Mouse (Mus musculus): ENCODE measurements around the gene Olfr459. TPM values are rescaled to one million over a fixed set of nuclear protein-coding genes. Genes with fewer than 3 reads are reported as not detected.
A peak's percentile ranks its signal among the peaks of the same experiment; 100 is the strongest.

The Olfr459 gene
- not detected for total RNA-seq (2021)

DNA sequence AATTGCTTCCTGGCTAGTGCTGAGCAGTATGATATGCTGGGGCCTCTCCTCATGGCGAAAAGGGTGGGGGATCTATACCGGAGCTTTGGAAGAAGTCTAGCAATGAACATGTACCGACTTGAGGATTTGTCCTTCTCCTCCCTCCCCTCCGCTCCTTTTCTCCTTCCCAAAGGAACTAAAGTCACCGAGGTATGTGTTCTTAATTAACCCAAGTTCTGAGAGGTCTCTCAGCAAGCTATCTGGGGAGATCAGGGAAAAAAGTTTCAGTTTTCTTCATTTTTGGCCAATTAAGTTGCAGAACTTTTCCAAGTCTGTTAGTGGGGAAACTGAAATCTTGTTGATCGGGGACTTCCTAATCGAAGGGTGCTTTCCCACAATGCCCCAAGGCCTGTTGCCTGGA, at the start of gene Olfr459:
TSS of gene Olfr459 (minus strand) at position 101 of the 400 bp plus-strand sequence.
- no peak for DNase-seq (ENCODE audit: low spot score in 2 of 2)
- intact Hi-C loops (cut with DNase I), result no loop called here

DNA sequence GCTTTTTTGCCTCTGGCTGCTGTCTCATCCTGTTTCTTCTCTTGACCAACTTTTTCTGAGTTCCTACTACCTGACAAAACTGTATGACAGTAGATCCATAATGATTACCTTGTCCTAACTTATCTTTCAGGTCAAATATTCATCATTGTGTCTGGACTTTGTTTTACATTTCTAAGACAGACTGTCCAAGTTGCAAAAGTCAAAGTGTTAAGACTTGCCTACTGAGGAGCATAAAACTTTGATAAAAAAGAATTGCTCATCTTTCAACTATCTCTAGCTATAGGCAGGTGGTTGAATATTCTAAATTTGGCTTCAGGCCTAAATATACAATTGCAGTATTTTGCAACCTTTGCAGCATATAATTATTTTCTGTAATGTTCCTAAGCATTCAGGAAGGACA, 49.1 kb upstream of the Olfr459 start:
- DNase-seq (ENCODE audit: low spot score in 2 of 2), result no peak
- intact Hi-C loops (cut with DNase I), result no loop called here

DNA sequence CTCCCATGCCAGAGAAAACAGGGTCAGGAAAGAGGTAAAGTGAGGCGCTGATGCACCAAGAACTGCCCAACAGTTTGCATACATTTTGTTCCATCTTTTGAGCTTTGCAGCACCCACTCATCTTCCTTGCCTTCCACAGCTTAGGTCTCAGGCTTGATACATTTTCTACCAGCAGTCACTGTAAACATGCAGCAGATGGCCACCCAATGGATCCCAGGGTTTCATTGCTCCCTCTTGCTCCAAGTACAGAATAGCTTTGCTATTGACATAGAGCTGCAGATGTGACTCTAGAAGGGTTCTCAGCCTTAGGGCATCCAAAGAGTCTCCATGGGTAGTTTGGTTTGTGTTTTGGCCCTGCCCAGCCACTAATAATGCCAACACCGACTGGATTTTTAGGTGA, 11.7 kb upstream of the Olfr459 start:
- intact Hi-C loops (cut with DNase I), result no loop called here
- DNase-seq (ENCODE audit: low spot score in 2 of 2), result no peak

DNA sequence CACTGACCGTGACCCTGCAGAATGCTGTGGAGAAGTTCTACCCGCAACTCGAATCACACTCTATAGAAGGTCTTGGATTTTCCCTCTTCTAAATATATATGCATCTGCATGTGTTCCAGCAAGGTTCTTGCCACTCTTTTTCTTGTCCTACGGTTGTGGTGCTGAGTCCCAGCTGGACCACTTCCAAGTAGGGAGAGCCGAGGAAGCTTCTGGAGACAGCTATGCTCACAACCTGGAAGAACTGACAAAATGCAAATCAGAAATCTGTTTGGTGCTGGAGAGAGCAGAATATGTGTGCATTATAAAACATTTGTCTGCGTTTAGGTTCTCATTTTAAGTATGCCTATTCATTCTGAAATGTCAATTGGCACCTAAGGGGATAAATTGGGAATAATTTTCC, 744 bp upstream of the Olfr459 start:
- peak; percentile 68 to 80 for DNase-seq (ENCODE audit: low spot score in 2 of 2)
- intact Hi-C loops (cut with DNase I), result no loop called here

DNA sequence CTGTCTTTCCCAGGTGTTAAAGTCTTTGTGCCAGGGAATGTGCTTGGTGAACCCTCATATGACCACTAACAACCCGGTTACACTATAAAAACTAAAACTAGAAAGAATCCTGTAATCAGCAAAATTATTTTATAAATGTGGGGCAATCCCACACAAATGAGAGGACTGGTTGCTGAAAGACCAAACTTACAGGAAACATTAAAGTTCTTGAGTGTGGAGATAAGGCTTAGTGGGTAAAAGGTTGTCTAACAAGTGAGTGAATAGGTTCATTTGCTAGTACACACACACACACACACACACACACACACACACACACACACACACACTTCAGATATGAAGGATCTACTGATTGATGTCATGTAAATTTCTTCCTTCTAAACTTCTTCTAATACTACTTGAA, 5.1 kb downstream of the Olfr459 start:
- no peak for DNase-seq (ENCODE audit: low spot score in 2 of 2)
- intact Hi-C loops (cut with DNase I), result no loop called here

DNA sequence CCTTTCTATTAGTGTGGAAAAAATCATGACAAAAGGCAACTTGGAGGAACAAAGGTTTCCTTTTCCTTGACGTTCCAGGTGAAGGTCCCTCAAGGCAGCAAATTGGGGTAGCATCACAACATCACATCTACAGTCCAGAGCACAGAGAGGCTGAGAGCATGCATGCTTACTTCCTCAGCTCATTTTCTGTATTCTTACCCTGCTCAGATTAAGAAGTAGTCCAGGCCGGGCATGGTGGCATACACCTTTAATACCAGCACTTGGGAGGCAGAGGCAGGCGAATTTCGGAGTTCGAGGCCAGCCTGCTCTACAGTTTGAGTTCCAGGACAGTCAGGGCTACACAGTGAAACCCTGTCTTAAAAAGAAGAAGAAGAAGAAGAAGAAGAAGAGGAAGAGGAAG, 10.7 kb downstream of the Olfr459 start:
- no peak for DNase-seq (ENCODE audit: low spot score in 2 of 2)
- intact Hi-C loops (cut with DNase I), result loop anchor here (5.0 kb wide), 3 partner anchors 433 to 818 kb away; partner anchors contain the start of genes Casp2 and Tmem139

DNA sequence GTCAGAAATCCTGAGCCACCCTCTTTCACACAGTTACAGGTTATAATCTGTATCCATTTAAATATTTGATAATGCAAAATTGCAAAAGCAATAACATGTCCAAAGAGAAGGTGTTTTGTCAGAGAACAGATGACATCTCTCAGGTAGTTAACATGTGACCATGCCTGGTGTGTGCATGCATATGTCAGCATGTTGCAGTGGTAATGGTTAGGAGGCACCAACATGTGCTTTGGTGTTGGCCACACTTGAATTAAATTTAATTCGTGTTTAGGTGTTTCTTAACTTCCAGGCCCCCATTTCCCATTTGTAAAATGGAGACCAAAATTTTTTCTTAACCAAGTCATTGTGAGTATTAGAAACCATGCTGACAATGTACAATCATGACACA, 12.6 kb downstream of the Olfr459 start:
- DNase-seq (ENCODE audit: low spot score in 2 of 2), result no peak

DNA sequence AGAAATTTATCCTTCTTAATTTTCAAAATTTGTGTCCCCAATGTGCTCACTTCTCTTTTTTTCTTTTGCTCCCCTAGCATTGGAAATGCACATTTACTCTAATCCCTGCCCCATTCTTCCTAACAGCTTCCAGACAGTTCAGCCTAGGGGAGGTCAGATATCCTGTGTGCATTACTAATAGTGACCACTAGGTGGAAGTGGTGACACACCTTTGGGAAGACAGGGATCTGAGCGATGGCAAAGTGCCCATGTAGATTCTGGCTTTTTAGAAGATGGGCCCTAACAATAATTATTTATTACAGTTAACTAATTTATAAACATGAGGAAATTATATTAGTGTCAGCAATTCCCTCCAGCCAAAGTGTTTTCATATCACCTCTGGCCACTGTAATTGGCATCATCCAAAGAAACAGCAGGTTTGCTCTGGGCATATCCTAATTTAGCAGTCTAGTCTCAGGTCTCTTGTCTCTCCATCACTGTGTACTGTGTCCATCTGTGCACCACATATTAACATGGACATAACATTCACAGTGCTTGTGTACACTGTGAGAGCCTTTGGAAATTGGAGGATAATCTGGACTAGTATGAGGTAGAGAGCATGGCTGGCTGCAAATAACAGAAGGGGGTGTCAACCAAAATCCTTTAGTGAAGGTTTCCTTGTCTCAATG, 13.1 kb downstream of the Olfr459 start:
- intact Hi-C loops (cut with DNase I), result loop anchor here (5.0 kb wide), 3 partner anchors 435 to 820 kb away; partner anchors contain the start of genes Casp2 and Tmem139
- peak; percentile 29 to 47 for DNase-seq (ENCODE audit: low spot score in 2 of 2)

More for the DNA sequence above, 12.6 kb downstream of the Olfr459 start:
- intact Hi-C loops (cut with DNase I), result loop anchor here (5.0 kb wide), 3 partner anchors 435 to 820 kb away; partner anchors contain the start of genes Casp2 and Tmem139

DNA sequence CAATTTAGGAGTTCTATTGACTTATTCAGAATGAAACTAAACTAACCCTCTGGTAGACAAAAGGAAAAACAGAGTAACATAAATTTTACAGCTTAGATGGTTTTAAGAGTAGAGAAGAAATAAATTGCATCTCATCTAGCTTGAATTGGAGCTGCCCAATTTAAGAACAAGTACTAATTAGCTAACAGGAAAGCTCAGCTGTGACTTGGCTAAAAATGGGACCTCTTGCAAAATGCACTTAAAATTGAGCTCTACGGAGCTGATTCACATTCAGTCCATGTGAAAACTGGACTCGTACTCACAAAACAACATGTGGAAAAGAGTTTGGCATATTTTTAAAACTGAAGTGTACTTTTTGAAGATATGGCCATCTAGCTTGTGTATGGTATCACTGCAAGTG, 15.4 kb downstream of the Olfr459 start:
- intact Hi-C loops (cut with DNase I), result loop anchor here (5.0 kb wide), 4 partner anchors 152 to 823 kb away; partner anchors contain the start of genes Casp2, Ephb6 and Tmem139
- DNase-seq (ENCODE audit: low spot score in 2 of 2), result no peak

DNA sequence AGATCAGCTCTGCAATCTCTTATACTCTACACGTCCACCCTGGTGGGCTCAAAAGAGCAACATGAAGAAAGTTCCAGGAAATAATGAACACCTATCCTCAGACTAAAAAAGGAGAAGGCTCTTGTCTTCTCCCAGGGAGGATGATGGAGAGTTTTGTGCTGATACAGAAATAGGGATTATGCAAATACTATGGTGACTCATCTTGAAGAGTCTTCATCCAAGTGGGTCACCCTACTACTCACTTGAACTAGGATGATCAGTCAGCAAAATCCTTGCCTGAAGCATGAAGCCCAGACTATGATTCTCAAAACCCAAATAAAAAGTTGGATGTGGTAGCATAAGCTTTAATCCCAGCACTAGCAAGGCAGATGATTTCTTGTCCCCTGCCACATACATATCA, 16.6 kb downstream of the Olfr459 start:
- intact Hi-C loops (cut with DNase I), result loop anchor here (5.0 kb wide), 1 partner anchor 151 kb away; the partner anchor contains the start of gene Ephb6
- DNase-seq (ENCODE audit: low spot score in 2 of 2), result no peak

DNA sequence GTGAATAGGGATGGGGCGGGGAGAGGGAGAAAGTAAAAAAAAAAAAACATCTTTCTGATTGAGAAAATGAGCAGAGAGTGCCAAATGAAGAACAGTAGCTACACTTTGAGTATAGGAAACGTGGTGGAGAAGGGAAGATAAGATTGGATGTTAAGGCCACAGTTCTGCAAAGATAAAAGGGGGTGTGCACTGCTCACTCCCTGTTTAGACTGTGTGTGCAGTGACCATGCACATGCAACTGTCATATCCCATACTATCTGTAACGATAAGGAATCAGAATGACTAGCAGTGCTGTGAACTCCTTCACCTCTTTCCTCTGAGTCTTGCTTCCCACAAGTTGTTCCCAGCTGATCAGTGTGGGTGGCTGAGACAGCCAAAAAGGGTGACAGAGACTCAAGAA, 17.8 kb downstream of the Olfr459 start:
- DNase-seq (ENCODE audit: low spot score in 2 of 2), result no peak
- intact Hi-C loops (cut with DNase I), result loop anchor here (5.0 kb wide), 1 partner anchor 150 kb away; the partner anchor contains the start of gene Ephb6

DNA sequence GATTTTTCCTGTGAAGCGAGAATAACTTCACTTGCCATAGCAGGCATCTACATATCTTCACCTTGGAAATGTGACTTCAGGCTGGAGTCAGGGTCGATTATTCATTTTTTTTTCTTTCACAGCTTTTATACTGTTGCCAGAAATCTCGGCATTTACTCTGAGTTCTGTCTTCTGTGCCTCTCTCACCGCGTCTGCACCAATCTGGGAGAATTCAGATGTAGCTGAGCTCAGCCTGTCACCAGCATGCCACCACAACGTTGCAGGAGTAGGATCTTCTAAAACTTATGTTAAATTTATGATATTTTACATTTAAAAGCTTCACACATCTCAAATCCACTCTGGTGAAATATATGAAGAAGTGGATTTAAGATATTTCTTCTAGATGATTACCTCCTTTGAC, 20.4 kb downstream of the Olfr459 start:
- intact Hi-C loops (cut with DNase I), result loop anchor here (5.0 kb wide), 1 partner anchor 147 kb away; the partner anchor contains the start of gene Ephb6
- no peak for DNase-seq (ENCODE audit: low spot score in 2 of 2)

DNA sequence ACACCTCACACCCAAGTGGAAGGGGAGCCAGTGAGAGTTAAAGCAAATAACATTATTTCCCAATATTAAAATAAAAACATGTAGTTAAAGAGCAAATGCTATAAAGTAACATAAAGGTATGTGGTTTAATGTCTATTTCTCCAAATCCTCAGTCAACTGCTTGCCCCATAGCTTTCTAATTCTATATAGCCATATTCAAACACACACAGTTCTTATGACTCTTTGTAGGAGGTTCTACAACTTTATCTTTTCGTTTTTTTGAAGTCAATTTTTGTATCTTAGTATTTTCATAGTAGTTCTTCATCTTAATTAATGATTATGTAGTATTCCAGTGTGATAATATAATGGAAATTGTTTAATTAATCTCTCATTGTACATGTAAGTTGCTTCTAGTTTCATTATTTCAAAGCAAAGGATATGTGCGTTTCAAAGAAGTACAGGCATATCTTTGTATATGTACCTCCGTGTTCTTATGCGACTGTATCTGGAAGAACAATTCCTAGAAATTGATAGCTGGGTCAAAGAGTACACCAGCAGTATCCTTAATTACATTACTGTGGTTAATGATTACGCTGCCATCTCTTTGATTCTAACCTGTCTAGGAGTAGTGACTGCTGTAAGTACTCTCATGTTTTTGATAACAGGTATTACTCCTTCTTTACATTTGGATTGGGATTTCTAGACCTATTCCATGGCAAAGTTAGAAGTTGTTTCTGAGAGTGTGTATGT, 30.1 kb downstream of the Olfr459 start:
- intact Hi-C loops (cut with DNase I), result no loop called here

DNA sequence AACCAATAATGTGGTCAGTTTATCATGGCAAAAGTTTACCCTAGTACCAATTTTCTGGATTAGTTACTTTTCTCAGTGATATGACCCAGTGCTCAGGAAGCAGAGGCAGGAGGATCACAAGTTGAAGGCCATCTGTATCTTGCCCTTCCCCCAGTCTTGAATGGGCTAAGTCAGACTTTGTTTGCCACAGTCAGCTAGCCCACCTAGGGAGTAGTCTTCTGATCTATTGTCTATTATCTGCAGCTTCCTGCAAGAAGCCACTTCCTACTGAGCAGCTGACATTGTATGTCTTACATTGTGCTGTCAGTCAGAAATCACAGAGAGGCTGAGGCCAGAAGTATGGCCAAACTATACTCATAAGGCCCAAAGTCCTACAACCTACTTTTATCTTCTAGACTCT, 33.9 kb downstream of the Olfr459 start:
- DNase-seq (ENCODE audit: low spot score in 2 of 2), result no peak
- intact Hi-C loops (cut with DNase I), result no loop called here

More for the DNA sequence above, 30.1 kb downstream of the Olfr459 start:
- DNase-seq (ENCODE audit: low spot score in 2 of 2), result no peak

DNA sequence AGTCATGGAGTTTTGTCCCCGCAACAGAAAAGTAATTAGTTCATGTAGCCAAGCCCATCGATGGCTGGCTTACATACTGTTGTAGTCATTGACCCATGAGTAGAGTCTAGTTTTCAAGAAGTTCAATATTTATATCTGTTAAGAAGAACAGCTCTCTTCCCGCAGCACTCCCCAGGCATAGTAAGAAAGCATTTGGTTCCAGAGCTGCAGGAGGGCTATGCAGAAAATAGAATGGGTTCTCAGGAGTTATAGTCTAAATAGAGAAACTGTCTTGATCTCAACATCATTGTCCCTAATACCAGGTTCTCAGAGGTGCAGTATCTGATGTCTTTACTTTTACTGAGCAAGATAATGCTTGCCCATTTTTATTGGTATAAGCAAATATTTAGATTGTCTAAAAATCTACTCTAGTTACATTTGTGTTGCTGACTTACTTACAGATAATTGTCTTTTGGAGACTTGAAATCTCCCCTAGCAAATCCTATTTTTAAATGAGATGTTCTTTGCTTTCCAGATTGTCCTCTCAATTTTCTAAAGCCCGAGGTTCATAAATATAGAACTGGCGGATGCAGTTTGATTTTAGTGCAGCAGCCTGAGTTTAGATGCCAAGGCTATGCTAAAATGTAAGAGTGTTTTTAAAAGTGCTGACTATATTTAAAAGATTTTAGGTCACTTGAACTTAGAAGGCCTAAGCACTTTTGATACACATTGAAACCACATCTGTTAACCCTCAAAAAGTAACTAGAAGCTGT, 40.1 kb downstream of the Olfr459 start:
- intact Hi-C loops (cut with DNase I), result no loop called here
- no peak for DNase-seq (ENCODE audit: low spot score in 2 of 2)

DNA sequence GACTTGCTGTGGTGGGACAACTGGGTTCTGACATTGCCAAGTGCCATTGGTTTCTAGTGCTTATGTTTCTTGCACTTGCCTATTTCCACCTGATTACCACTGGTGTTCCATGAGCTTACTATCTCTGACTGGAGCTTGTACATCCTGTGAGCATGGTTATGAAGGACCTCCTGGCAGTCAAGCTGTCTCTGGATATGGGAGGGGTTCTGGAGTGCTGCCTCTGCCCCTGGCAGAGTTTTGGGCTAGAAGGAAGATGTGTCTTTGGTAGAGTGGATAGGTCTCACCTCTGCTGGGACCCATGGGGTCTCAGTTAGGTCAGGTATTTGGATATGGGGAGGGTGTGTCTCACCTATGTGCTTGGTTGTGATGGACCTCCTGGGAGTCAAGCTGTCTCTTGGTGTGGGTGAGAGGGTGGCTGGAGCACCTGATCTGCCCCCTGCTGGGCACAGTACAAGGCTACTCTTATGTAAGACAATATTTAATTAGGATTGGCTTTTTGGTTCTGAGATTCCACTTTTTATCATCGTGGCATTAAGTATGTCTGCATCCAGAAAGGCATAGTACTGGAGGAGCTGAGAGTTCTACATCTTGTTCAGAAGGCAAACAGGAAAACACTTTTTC, 46.9 kb downstream of the Olfr459 start:
- DNase-seq (ENCODE audit: low spot score in 2 of 2), result no peak
- intact Hi-C loops (cut with DNase I), result no loop called here

DNA sequence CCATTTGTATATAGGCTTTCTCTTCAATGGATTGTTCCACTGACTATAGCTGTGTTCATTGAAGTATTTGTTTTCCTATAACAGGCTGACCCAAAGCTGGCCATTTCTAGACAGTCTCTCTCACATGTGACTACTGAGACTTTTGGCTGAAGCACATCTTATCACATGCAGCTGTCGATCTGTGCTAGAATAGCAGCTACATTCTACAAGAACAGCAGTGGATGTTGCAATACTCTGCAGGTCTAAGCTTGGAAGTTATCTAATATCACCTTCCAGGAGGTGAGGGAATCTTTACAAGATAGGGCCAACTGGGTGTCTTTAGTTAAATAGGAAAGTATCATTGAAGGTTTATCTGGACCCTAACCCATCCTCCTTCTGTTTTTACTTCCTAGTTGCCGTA, 53.5 kb downstream of the Olfr459 start:
- intact Hi-C loops (cut with DNase I), result no loop called here
- DNase-seq (ENCODE audit: low spot score in 2 of 2), result no peak

All from left cerebral cortex, postnatal 36 days (tissue).